31 mouse cellular contexts compared by ENCODE assay signal in genomic region chr3:42694726-42695125, GRCm38 (mm10).
A peak's percentile ranks its signal among the peaks of the same experiment; 100 is the strongest.
DNase-seq lines count a peak whose midpoint lies in the region; ATAC-seq and TF ChIP-seq lines count a peak whose summit lies in the region.
"Had no signal": no experiment of that assay in that cellular context is flagged by ENCODE, and none has a peak within 500 bp of the region (broad histone marks: within the 10 kb centered on the region; RNA-seq: fewer than 3 reads in every experiment).

No protein-coding gene starts in this region.

- H3K9me3 ChIP-seq in hindbrain, postnatal 0 days (ENCODE audit: low read length), result no peaks in the 10 kb centered on the region
- H3K9me3 ChIP-seq in hindbrain, embryonic 11.5 days (ENCODE audit: control insufficient read depth, low read length), result no peaks in the 10 kb centered on the region
- H3K9me3 ChIP-seq in midbrain, embryonic 15.5 days, result no peaks in the 10 kb centered on the region
- H3K9me3 ChIP-seq in midbrain, embryonic 11.5 days (ENCODE audit: control insufficient read depth, low read length), result no peaks in the 10 kb centered on the region
- H3K9me3 ChIP-seq: G1E; hindbrain, embryonic 10.5 days; limb, embryonic 10.5 days; limb, embryonic 15.5 days; liver, embryonic 13.5 days; megakaryocyte, embryonic 14.5 days; neural tube, embryonic 13.5 days had no signal

- H3K36me3 ChIP-seq in hindbrain, postnatal 0 days (ENCODE audit: insufficient read depth, low read length), result no peaks in the 10 kb centered on the region
- H3K36me3 ChIP-seq in hindbrain, embryonic 11.5 days (ENCODE audit: control insufficient read depth, insufficient read depth, low read length), result no peaks in the 10 kb centered on the region
- H3K36me3 ChIP-seq in midbrain, embryonic 15.5 days (replicated peaks), result no peaks in the 10 kb centered on the region
- no peaks in the 10 kb centered on the region for H3K36me3 ChIP-seq in midbrain, embryonic 11.5 days (ENCODE audit: control insufficient read depth, insufficient read depth, low read length)
- H3K36me3 ChIP-seq: G1E; hindbrain, embryonic 10.5 days; limb, embryonic 10.5 days; limb, embryonic 15.5 days; liver, embryonic 13.5 days; neural tube, embryonic 13.5 days had no signal

- no peak for TF ChIP-seq CTCF in hindbrain, postnatal 0 days (IDR thresholded peaks at IDR 0.05; ENCODE audit: low read depth)

- no peak overlapping the region for H3K4me3 ChIP-seq in hindbrain, postnatal 0 days (ENCODE audit: low read length)
- no peak overlapping the region for H3K4me3 ChIP-seq in hindbrain, embryonic 11.5 days (ENCODE audit: low read depth, low read length)
- H3K4me3 ChIP-seq in midbrain, embryonic 15.5 days, result no peak overlapping the region
- no peak overlapping the region for H3K4me3 ChIP-seq in midbrain, embryonic 11.5 days (ENCODE audit: low read depth, low read length)
- H3K4me3 ChIP-seq: hindbrain, embryonic 10.5 days; limb, embryonic 10.5 days; limb, embryonic 15.5 days; liver, embryonic 13.5 days; megakaryocyte, embryonic 14.5 days; neural tube, embryonic 13.5 days had no signal

- no peak overlapping the region for H3K9ac ChIP-seq in hindbrain, postnatal 0 days (replicated peaks; ENCODE audit: low read length)
- no peak overlapping the region for H3K9ac ChIP-seq in hindbrain, embryonic 11.5 days (ENCODE audit: low read depth, low read length)
- H3K9ac ChIP-seq in midbrain, embryonic 15.5 days, result no peak overlapping the region
- no peak overlapping the region for H3K9ac ChIP-seq in midbrain, embryonic 11.5 days (ENCODE audit: low read length)
- H3K9ac ChIP-seq: limb, embryonic 15.5 days; liver, embryonic 13.5 days; neural tube, embryonic 13.5 days had no signal

- H3K4me2 ChIP-seq in hindbrain, postnatal 0 days (ENCODE audit: low read depth, low read length), result no peak overlapping the region
- H3K4me2 ChIP-seq in hindbrain, embryonic 11.5 days (replicated peaks; ENCODE audit: low read depth, low read length), result no peak overlapping the region
- no peak overlapping the region for H3K4me2 ChIP-seq in midbrain, embryonic 15.5 days
- H3K4me2 ChIP-seq in midbrain, embryonic 11.5 days, result no peak overlapping the region
- H3K4me2 ChIP-seq: limb, embryonic 15.5 days; liver, embryonic 13.5 days; neural tube, embryonic 13.5 days had no signal

- no peak overlapping the region for H3K27ac ChIP-seq in hindbrain, postnatal 0 days
- no peak overlapping the region for H3K27ac ChIP-seq in hindbrain, embryonic 11.5 days (ENCODE audit: low read depth, low read length)
- H3K27ac ChIP-seq in midbrain, embryonic 15.5 days, result no peak overlapping the region
- H3K27ac ChIP-seq in midbrain, embryonic 11.5 days (ENCODE audit: low read depth, low read length), result no peak overlapping the region
- H3K27ac ChIP-seq: hindbrain, embryonic 10.5 days; limb, embryonic 10.5 days; limb, embryonic 15.5 days; liver, embryonic 13.5 days; neural tube, embryonic 13.5 days; stomach, postnatal 0 days had no signal

- WGBS in hindbrain, postnatal 0 days, result 73% methylated on average over 2 of the region's 2 CpGs
- WGBS in hindbrain, embryonic 11.5 days, result 84% methylated on average over 2 of the region's 2 CpGs
- 55% methylated on average over 2 of the region's 2 CpGs for WGBS in midbrain, embryonic 15.5 days
- WGBS in midbrain, embryonic 11.5 days, result 70% methylated on average over 2 of the region's 2 CpGs

- H3K4me1 ChIP-seq in hindbrain, postnatal 0 days (ENCODE audit: insufficient read depth, low read length), result no peaks in the 10 kb centered on the region
- H3K4me1 ChIP-seq in hindbrain, embryonic 11.5 days (replicated peaks; ENCODE audit: control insufficient read depth, insufficient read depth, low read length), result no peaks in the 10 kb centered on the region
- H3K4me1 ChIP-seq in midbrain, embryonic 15.5 days, result no peaks in the 10 kb centered on the region
- H3K4me1 ChIP-seq in midbrain, embryonic 11.5 days (ENCODE audit: control insufficient read depth, insufficient read depth, low read length), result no peaks in the 10 kb centered on the region
- H3K4me1 ChIP-seq: hindbrain, embryonic 10.5 days; limb, embryonic 10.5 days; limb, embryonic 15.5 days; liver, embryonic 13.5 days; megakaryocyte, embryonic 14.5 days; neural tube, embryonic 13.5 days had no signal

- ATAC-seq in hindbrain, postnatal 0 days, result no peak
- no peak for ATAC-seq in hindbrain, embryonic 11.5 days (ENCODE audit: low FRiP score)
- 0 out of 2 replicates have a peak, but pooled peaks have one; percentile 37 for ATAC-seq in midbrain, embryonic 15.5 days (replicated peaks)
- ATAC-seq in midbrain, embryonic 11.5 days (ENCODE audit: low FRiP score), result no peak
- ATAC-seq: intestine, postnatal 0 days; lung, postnatal 0 days; Patski had no signal

- H3K27me3 ChIP-seq in hindbrain, postnatal 0 days (ENCODE audit: insufficient read depth, low read length), result no peaks in the 10 kb centered on the region
- H3K27me3 ChIP-seq in hindbrain, embryonic 11.5 days (ENCODE audit: control insufficient read depth, insufficient read depth, low read length), result no peaks in the 10 kb centered on the region
- H3K27me3 ChIP-seq in midbrain, embryonic 15.5 days (replicated peaks), result no peaks in the 10 kb centered on the region
- H3K27me3 ChIP-seq in midbrain, embryonic 11.5 days (ENCODE audit: control insufficient read depth, insufficient read depth, low read length), result no peaks in the 10 kb centered on the region
- H3K27me3 ChIP-seq: limb, embryonic 15.5 days; liver, embryonic 13.5 days; megakaryocyte, embryonic 14.5 days; neural tube, embryonic 13.5 days; Patski had no signal

- peak; percentile 18 for DNase-seq in hindbrain, postnatal 0 days (ENCODE audit: low spot score)
- no peak for DNase-seq in hindbrain, embryonic 11.5 days (ENCODE audit: low spot score)
- no peak for DNase-seq in midbrain, embryonic 11.5 days (ENCODE audit: low spot score, missing footprints)
- DNase-seq in adipocyte (ENCODE audit: low spot score), result peak; percentile 3
- no peak for DNase-seq in adrenal gland, postnatal 10 days
- DNase-seq in ovary, postnatal 36 days (ENCODE audit: low spot score), result no peak
- DNase-seq: adrenal gland, postnatal 25 days; cerebellum, adult 9-10 months; cerebellum, postnatal 36 days; gastrocnemius, postnatal 14 days; heart, postnatal 14 days; kidney, adult 9 months; kidney, postnatal 10 days; liver, embryonic 13.5 days; lung, adult 18-20 months; lung, postnatal 4 days; right cerebral cortex, postnatal 25 days; spleen, adult 18-20 months; thymus, adult 18-20 months; thymus, postnatal 25 days had no signal

Comparison
In these comparisons a context has a peak if more than half of its experiments do, and no peak if none do; other contexts are left out.
1. DNase-seq: peak in hindbrain, postnatal 0 days (single experiment) and adipocyte (single experiment); none in hindbrain, embryonic 11.5 days (single experiment), midbrain, embryonic 11.5 days (single experiment), adrenal gland, postnatal 10 days (single experiment) and ovary, postnatal 36 days (single experiment).